Mouse (Mus musculus): ENCODE measurements around the gene Hcn2.

- TF ChIP-seq CTCF (IDR thresholded peaks at IDR 0.05; ENCODE audit: low read depth), result no peak
- TF ChIP-seq EP300 (IDR thresholded peaks at IDR 0.05; ENCODE audit: low read depth), result no peak
Observed at GRCm38 (mm10) chr10:79717640-79718357, 1.4 kb downstream of the Hcn2 start.

Data from liver, postnatal 0 days (tissue).